Mouse (Mus musculus) cerebellum, adult 9-10 months (tissue): ENCODE results near the gene Vps16.

Experiments
- DNase-seq: peaks from one replicate; pipeline ENCODE4 v3.0.0; 2022

The Vps16 gene

DNA sequence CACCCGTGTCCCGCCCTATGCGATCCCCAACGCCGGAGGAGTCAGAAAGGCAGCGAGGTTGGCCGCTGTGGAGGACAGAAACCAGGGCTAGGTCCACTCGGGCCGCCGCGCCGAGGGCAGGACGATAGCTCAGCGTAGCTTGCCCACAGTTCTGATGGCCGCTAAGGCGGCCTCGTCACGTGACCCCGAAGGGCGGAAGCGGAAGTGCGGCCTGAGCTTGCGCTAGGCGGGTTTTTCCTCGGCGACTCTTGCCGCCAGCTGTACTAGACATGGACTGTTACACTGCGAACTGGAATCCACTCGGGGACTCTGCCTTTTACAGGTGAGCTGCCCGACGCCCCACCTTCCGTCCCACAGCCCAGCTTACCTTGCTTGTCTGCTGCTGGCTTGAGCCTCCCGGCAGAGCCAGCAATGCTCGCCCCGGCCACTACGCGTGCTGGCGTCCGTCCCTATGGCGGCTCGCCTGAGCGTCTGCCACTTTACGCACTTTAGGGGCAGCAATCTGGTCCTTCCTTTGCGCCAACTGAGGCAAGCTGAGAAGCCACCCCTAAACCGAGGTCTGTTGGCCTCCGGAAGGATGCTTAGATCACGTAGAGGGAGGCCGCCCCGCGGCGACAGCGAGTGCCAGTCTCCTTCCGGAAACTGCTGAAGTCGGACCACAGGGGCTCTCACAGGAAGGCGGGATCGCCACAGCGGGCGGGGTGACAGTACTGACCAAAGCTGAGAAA, at the start of gene Vps16, which contains the start of gene Pced1a:
Vps16 (plus strand) TSS at position 214 of the 728 bp plus-strand sequence.
Pced1a (minus strand) TSS at position 576 of the 728 bp plus-strand sequence.
- DNase-seq: peak; percentile 91

GRCm38 (mm10) chr2:130374951-130375350, 49.2 kb upstream of the Vps16 start:
- DNase-seq: peak; percentile 31

DNA sequence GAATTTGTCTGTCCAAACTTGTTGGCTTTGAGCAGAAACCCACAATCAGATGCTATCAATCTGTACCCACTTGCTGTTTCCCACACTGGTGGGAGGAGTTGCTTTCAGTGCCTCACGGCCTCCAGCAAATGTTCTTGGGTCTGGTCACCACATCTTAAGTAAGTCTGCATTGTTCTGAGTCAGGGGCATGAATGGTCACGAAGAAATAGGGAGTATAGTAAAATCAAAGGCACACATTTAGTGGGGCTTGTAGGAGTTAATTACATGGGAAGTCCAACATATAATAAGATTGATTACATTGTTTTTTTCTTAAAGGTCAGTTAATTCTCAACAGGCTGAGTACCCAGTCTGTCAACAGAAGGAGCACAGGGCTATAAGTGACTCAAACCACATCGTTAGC, 40.9 kb upstream of the Vps16 start:
- DNase-seq: no peak

DNA sequence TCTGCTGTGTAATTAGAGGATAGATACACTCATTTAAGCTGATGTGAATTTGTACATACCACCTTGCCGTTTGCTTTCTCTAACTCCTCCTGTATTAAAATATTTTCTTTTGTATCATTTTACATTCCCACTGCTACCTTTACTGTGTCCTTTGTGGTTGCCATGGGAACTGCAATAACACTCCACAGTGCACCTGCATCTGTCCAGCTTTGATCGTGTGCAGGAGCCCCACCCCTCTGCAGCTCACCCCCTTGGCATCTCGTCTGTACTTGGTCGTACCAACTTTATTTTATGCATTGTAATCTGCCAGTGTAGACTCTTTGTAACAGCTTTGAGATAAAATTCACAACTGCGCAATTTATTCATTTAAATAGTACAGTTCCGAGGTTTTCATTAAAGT, 40.2 kb upstream of the Vps16 start:
- DNase-seq: no peak

- DNase-seq: no peak
Observed at GRCm38 (mm10) chr2:130386212-130386611, 37.9 kb upstream of the Vps16 start.

DNA sequence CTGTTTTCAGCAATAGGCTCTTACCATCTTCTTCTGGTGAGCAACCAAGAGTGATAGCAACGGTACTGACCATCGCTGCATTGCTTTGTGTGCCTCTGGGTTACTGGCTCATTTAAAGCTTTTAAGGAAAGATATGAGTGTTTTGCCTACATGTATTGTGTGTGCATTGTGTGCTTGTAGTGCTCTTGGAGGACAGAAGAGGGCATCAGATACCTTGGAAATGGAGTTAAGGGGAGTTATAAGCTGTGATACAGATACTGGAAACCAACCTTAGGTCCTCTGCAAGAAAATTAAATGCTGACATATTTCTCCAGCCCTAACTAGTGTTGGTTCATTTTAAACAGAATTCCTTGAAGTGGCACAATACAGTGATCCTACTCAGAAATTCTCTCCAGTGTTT, 35.3 kb upstream of the Vps16 start:
- DNase-seq: no peak

- DNase-seq: no peak
Observed at GRCm38 (mm10) chr2:130390993-130391625, 33.0 kb upstream of the Vps16 start.

- no peak for DNase-seq
Observed at GRCm38 (mm10) chr2:130392836-130393235, 31.3 kb upstream of the Vps16 start.

DNA sequence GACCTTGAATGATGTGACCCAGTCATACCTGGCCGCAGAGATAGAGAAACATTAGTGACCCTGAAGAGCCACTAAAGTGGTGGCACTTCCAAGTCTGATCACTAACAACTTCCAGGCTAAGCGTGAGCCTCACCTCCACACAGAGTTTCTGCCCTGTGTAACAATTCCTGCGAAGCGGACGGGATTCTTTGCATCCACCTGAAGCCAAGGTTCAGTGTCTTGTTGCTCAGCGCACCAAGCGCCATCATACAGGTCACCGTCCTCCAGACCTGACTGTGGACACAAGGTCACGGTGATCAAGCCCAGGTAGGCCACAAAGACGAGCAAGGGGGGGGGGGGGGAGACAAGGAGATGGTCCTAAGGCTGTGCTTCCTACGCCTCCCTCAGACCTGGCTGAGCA, 28.4 kb upstream of the Vps16 start:
- no peak for DNase-seq

DNA sequence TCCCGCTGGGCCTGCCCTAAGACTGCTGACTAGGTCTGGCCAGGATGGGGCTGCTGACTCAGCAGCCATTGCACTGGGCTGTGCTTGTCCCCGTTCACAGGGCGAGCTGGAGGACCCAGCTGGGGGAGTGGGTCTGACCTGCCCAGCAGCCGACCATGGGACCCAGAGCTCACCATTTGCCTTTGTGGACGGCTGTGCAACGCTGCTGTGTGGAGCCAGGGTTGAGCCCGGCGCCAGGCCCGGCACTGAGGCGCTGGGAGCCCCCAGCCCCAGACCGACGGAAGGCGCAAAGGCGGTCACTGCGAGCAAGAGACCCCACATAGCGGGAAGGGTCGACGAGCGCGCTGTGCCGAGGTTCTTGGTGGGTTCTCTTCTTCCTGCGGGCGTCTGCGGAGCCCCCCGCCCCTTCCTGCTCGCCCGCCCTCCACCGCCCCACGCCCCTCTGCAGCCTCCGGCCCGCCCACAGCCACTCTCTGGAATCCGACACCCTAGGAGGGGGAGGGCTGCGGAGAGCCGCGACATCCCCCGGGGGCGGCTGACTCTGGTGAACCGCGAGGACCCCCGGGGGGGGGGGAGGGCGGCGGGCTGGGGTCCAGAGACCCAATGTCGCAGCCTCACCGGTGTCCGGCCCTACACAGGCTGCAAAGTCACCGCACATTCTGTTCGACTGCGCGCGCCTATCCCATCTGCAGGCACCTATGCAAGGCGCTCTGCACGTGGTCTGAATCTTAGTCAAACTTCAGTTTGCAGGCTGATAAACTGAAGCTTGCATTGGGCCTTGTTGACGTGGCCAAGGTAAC, 26.8 kb upstream of the Vps16 start, which contains the start of gene Cpxm1:
Cpxm1 (minus strand) TSS at position 389 of the 800 bp plus-strand sequence.
- no peak for DNase-seq

GRCm38 (mm10) chr2:130398091-130398490, 26.0 kb upstream of the Vps16 start:
- DNase-seq: no peak

DNA sequence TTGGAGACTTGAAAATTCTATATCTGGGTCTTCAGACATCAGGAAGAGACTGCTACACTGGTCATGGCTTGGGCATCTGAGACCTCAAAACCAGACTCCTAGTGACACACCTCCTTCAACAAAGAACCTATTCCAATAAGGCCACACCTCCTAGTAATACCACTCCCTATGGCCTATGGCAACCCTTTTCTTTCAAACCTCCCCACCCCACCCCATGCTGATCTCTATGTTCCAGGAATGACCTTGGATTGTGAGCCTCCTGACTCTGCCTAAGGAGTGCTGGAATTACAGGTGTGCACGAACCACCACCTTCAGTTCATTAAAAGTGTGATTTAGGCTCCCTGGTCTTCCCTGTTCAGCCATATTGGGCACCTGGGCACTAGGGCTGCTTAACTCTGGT, 24.1 kb upstream of the Vps16 start:
- DNase-seq: no peak

GRCm38 (mm10) chr2:130401891-130402290, 22.2 kb upstream of the Vps16 start:
- DNase-seq: no peak

DNA sequence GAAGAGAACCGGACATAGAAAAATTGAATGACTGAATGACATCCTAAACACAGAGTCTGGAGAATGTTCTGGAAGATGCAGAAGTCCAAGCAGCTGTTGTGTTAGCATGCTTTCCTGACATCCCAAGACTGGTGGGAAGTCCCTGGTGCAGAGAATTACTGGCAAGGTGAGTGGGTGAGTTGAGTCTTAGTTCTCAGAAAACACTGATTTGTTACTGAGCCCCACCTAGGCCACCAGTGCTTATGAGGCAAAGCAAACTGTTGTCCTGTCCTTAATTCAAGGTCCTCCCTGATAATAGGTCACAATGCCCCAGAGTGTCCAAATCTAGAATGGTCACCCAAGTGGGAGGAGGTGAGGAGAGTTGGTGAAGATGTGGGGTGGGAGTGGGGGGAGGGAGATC, 19.2 kb upstream of the Vps16 start, which contains the start of the genes Gm28372 and 1700020A23Rik:
Gm28372 (plus strand) TSS at position 301 of the 400 bp plus-strand sequence.
1700020A23Rik (plus strand) TSS at position 321 of the 400 bp plus-strand sequence.
- no peak for DNase-seq

DNA sequence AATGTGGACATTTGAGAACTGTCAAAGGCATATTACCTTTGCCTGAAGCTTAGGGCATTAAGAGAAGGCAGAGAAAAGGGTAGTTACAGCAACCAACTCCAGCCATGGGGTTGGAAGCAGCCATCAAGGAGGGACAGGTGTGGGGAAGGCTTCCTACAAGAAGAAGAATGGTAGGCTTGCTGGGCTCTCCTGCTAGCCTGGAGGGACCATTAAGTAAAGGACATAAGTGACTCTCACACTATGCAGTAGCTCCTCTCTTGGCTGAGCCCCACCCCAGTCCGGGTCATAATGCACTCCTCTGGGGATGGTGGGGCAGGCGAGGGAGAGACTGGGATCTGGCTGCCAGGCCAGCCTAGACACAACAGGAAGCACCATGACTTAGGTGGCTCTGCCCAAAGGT, 18.0 kb upstream of the Vps16 start, which contains the start of gene Tmem239:
Tmem239 (plus strand) TSS at position 301 of the 400 bp plus-strand sequence.
- no peak for DNase-seq

DNA sequence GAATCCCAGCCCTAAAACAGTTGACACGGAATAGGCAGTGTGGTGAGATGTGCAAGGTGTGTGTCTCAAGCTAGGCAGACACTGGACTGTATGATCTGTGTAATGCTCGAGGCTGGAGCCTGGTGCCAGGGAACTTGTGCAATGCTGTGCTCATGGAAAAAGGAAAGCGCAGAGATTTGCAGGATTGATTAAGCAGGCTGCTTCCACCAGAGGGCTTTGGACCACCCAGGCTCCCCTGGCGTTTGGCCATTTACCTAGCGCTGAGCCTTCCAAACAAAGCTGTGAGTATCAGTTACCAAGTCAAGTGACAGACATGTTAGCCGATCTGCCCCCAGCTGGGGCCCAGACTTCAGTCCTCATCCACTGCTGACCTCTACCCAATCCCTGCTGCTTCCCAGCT, 15.9 kb upstream of the Vps16 start:
- DNase-seq: no peak

DNA sequence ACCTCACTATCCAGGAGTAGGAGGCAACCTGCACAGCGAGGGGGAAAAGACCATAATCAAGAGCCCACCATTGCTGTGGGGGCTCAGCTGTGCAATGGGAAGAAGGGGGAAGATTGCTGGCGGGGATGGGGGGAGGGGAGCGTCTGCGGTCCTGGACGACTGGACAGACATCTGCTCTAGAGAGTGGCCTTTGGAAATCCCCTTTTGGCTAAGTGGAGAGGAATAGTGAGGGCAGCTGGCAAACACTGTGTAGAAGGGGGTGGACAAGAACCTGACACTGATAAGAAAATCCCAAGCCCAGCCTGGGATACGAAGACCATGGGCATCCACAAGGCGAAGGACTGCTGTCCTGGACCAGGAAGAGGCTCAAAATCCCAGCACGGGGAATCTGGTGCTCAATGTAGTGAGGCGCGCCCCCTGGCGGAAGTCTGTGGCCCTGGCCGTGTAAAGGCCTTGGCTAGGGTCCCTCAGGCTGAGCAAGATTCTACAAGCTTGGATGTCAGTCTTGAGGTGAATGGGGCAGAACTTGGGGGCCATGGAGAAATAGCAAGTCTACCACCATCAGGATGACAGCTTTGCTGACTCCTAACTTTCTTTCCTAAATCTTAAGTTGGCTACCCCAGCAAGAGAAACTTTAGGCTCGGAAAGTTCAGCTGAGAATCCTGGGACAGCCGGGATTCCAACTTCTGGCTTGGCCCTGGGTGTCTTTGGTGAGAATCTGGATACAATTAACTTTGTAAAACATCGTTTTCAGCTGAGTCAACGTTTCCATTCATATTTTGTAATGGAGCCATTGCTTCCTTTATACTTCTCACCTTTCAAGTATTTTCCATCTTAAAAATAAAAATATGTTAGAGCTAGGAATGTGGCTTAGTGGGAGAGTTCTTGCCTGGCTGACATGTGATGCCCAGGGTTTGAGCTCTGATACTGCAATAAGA, 12.3 kb upstream of the Vps16 start:
- DNase-seq: peak; percentile 85

- no peak for DNase-seq
Observed at GRCm38 (mm10) chr2:130412775-130413174, 11.4 kb upstream of the Vps16 start.

- no peak for DNase-seq
Observed at GRCm38 (mm10) chr2:130414094-130414856, 9.9 kb upstream of the Vps16 start.

- DNase-seq: peak; percentile 36
Observed at GRCm38 (mm10) chr2:130421781-130422620, 2.1 kb upstream of the Vps16 start.
